Mouse (Mus musculus) heart, postnatal 0 days (tissue): Measurements from ENCODE around the gene 1700001O22Rik. TPM values are rescaled to one million over a fixed set of nuclear protein-coding genes. Genes with fewer than 3 reads are reported as not detected.

Source experiments
- ATAC-seq: fragments of 200-750 bp; cut with Nextera tagmentation; 2 replicates; pipeline ENCODE4 v1.8.0; 2017; ENCODE audit warnings: low read depth, moderate number of reproducible peaks, moderate library complexity; ENCODE audit not compliant: insufficient read depth
- DNase-seq: peaks from one replicate; pipeline ENCODE4 v3.0.0-alpha.2; 2016; ENCODE audit warnings: low spot score
- H3K27ac ChIP-seq: fragments of 300-500 bp; sonication (generic); 2 replicates; pipeline ENCODE4 v1.5.1; 2014; ENCODE audit warnings: low read depth, mild to moderate bottlenecking
- H3K27me3 ChIP-seq: fragments of 300-500 bp; sonication (generic); 2 replicates; pipeline ENCODE4 v1.6.1; 2014; ENCODE audit warnings: low read length, mixed read lengths; ENCODE audit not compliant: control insufficient read depth, insufficient read depth
- H3K36me3 ChIP-seq: fragments of 300-500 bp; sonication (generic); replicated peaks from 2 replicates; pipeline ENCODE4 v1.6.1; 2014; ENCODE audit warnings: low read length, mixed read lengths; ENCODE audit not compliant: control insufficient read depth, insufficient read depth
- H3K4me1 ChIP-seq: fragments of 300-500 bp; sonication (generic); 2 replicates; pipeline ENCODE4 v1.6.1; 2014; ENCODE audit warnings: antibody characterized with exemption; ENCODE audit not compliant: control insufficient read depth, insufficient read depth
- H3K4me2 ChIP-seq: fragments of 300-500 bp; sonication (generic); 2 replicates; pipeline ENCODE4 v1.6.1; 2014; ENCODE audit warnings: low read depth, mild to moderate bottlenecking, low read length, moderate library complexity
- H3K4me3 ChIP-seq: fragments of 300-500 bp; sonication (generic); 2 replicates; pipeline ENCODE4 v1.5.1; 2014; ENCODE audit warnings: low read depth, low read length
- H3K9ac ChIP-seq: fragments of 300-500 bp; sonication (generic); replicated peaks from 2 replicates; pipeline ENCODE4 v1.6.1; 2014; ENCODE audit warnings: low read depth, low read length, mixed read lengths
- H3K9me3 ChIP-seq: fragments of 300-500 bp; sonication (generic); replicated peaks from 2 replicates; pipeline ENCODE4 v1.6.1; 2016; ENCODE audit warnings: low read length; ENCODE audit not compliant: control insufficient read depth
- CTCF ChIP-seq: IDR thresholded peaks from 2 replicates; pipeline ENCODE4 v1.5.1; 2016; ENCODE audit warnings: antibody characterized with exemption, control low read depth, low read depth
- EP300 ChIP-seq: IDR thresholded peaks from 2 replicates; pipeline ENCODE4 v1.6.1; 2016; ENCODE audit warnings: antibody characterized with exemption, low read depth
- WGBS: fragments of 180-500 bp; shearing (Covaris S2); extraction: QIAGEN DNeasy Blood & Tissue Kit; methylation state at CpG from one replicate; pipeline ENCODE4 v1.1.7; 2014; 5-methylcytosine and 5-hydroxymethylcytosine counted together
- polyA plus RNA-seq: library from polyadenylated mRNA; unstranded; fragments of >200 nt; fragmentation: Nextera tagmentation; extraction: Ambion mirVana; gene quantifications from 2 replicates; pipeline ENCODE4 v1.2.1, GENCODE M21; 2015
- total RNA-seq: library from RNA; depleted of rRNA; stranded (reverse); fragments of >200 nt; gene quantifications from 2 replicates; pipeline ENCODE4 v1.2.3, GENCODE M21; 2014; ENCODE audit warnings: low replicate concordance; rRNA removed

1700001O22Rik gene
- total and polyA plus RNA-seq, 2 experiments from 2014 or later: 1.5 to 1.9 TPM

DNA sequence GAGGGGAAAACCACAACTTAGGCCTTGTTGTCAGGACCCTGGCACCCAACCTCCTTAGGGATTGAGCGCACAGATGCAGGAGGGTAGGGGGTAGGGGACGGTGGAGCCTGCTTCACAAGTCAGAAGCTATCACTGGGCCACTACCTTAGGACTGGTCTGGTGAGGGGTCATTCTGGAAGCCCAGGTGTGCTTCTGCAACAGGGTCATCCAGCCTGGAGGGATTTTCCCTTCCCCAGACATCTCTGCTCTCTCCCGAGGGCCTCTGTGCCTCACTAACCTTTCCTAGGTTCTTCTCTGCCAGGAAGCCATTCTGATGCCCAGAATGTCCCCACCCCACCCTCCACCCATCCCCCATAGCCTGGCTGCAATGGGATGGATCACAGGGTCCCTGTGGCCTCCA lies 48.6 kb downstream of the 1700001O22Rik start:
- ATAC-seq (no peak), DNase-seq (no peak)
- Histone ChIP-seq H3K4me3 (no peak overlapping the region), H3K4me2 (no peak overlapping the region), H3K36me3 (no peaks in the 10 kb centered on the region), H3K9me3 (0 out of 2 replicates have a peak, but pooled peaks cover 6% of the 10 kb centered on the region), H3K27me3 (no peaks in the 10 kb centered on the region), H3K27ac (no peak overlapping the region), H3K4me1 (peaks cover 26% of the 10 kb centered on the region), H3K9ac (no peak overlapping the region)
- 84% methylated on average over 3 of the region's 3 CpGs for WGBS
- TF ChIP-seq EP300: no peak
- TF ChIP-seq CTCF: no peak

DNA sequence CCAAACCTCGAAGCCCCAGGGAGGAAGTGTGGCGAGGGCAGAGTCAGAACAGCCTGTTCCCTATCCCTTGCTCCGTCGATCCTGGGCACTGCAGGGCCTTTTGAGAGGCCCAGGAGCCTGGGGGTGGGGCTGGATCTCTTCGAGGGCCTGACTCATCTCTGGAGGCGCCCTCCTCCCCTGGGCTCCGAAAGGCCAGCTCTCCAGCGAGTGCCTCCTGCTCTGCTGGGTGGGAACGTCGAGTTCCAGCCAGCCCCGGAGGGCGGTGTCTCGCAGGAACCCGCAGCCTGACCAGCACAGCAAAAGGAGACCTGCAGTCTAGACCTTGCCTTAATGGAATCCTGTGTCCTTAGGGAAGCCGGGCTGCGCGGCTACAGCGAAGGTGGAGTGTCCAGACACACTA lies 50.2 kb downstream of the 1700001O22Rik start:
- no peak overlapping the region for H3K9ac ChIP-seq

DNA sequence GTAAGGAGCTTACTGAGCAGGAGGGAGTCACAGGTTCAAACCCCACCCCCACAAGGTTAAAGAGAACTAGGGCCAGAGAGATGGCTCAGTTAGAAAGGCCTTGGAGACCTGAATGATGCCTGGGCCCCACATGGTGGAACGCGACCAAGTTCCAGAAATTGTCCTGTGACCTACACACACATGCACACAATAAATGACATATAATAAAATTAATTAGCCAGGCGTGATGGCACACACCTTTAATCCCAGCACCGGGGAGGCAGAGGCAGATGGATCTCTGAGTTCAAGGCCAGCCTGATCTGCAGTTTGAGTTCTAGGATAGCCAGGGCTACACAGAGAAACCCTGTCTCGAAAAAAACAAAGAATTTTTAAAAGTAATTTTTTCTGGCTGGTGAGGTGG lies 51.0 kb downstream of the 1700001O22Rik start:
- Histone ChIP-seq H3K4me2 (no peak overlapping the region), H3K27me3 (no peaks in the 10 kb centered on the region), H3K9ac (no peak overlapping the region), H3K4me3 (no peak overlapping the region), H3K36me3 (no peaks in the 10 kb centered on the region), H3K4me1 (peaks cover 11% of the 10 kb centered on the region; the same call in 1 of the 2 replicates), H3K27ac (no peak overlapping the region), H3K9me3 (0 out of 2 replicates have a peak, but pooled peaks cover 6% of the 10 kb centered on the region)
- TF ChIP-seq CTCF (no peak), EP300 (no peak)
- 99% methylated on average over 5 of the region's 5 CpGs for WGBS
- ATAC-seq: no peak
- DNase-seq: no peak

More for the DNA sequence above, 50.2 kb downstream of the 1700001O22Rik start:
- ATAC-seq (peak; percentile 73), DNase-seq (peak; percentile 33)
- peak overlapping the region; percentile 32 for H3K27ac ChIP-seq
- no peaks in the 10 kb centered on the region for H3K36me3 ChIP-seq
- 0 out of 2 replicates have a peak, but pooled peaks cover 6% of the 10 kb centered on the region for H3K9me3 ChIP-seq
- H3K4me1 ChIP-seq: peaks cover 18% of the 10 kb centered on the region; the same call in 1 of the 2 replicates
- no peaks in the 10 kb centered on the region for H3K27me3 ChIP-seq
- H3K4me2 ChIP-seq: no peak overlapping the region
- H3K4me3 ChIP-seq: no peak overlapping the region
- TF ChIP-seq EP300 (no peak), CTCF (no peak)
- 18% methylated on average over 18 of the region's 18 CpGs for WGBS

DNA sequence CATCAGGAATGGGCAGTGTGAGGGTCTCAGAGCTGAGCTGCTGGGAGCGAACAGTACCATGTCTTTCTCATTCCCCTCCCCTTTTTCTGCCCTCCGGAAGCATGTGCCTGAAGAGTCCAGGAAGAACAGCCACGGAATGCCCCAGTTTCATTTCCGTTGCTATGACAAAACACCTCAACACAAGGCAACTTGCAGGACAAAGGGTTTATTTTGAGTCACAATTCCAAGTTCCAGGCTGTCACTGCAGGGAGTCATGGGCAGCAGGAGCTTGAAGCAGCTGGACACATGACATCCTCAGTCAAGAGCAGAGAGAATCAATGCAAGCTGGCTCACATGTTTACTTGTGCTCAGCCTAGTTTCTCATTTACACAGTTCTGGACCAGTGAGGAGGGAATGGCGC lies 53.4 kb downstream of the 1700001O22Rik start:
- no peak overlapping the region for H3K4me2 ChIP-seq
- peaks cover 10% of the 10 kb centered on the region; the same call in 1 of the 2 replicates for H3K4me1 ChIP-seq
- ATAC-seq (peak; percentile 42), DNase-seq (peak; percentile 75)
- H3K4me3 ChIP-seq: no peak overlapping the region
- peak overlapping the region; percentile 53 for H3K27ac ChIP-seq
- TF ChIP-seq CTCF (no peak), EP300 (peak; percentile 65; the same call in 1 of the 2 replicates)
- no peak overlapping the region for H3K9ac ChIP-seq
- peaks cover 6% of the 10 kb centered on the region; the same call in 1 of the 2 replicates for H3K9me3 ChIP-seq
- H3K36me3 ChIP-seq: no peaks in the 10 kb centered on the region
- no peaks in the 10 kb centered on the region for H3K27me3 ChIP-seq
- WGBS: 51% methylated on average over 5 of the region's 5 CpGs

DNA sequence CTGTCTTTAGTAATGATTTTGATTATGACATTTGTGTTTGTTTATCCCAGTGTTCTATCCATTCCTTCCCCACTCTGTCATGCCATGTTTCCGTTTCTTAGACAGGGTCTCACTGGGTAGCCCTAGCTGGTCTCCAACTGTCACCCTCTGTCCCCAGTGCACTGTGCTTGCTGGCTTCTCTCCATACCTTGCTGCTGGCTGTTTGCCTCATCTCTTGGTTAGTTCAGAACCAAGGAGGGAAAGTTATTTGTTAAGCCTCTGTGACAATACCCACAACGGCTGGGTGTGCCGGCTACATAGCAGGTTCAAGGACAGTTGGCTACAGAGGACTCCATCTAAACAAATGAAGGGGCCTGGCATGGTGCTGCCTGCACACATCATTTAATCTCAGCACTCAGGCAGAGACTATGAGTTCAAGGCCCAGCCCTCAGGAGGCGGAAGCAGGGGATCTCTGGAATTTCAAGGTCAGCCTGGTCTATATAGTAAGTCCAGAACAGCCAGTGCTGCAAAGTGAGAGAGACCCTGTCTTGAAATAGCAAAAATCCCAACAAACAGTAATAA lies 55.8 kb downstream of the 1700001O22Rik start:
- H3K4me2 ChIP-seq: no peak overlapping the region
- H3K27me3 ChIP-seq: no peaks in the 10 kb centered on the region
- peaks cover 6% of the 10 kb centered on the region; the same call in 1 of the 2 replicates for H3K9me3 ChIP-seq
- no peak overlapping the region for H3K9ac ChIP-seq
- ATAC-seq (no peak), DNase-seq (no peak)
- no peaks in the 10 kb centered on the region for H3K36me3 ChIP-seq
- no peak overlapping the region for H3K4me3 ChIP-seq
- no peak overlapping the region for H3K27ac ChIP-seq
- TF ChIP-seq EP300 (no peak), CTCF (no peak)
- 77% methylated on average over 4 of the region's 4 CpGs for WGBS
- H3K4me1 ChIP-seq: peaks cover 24% of the 10 kb centered on the region

Other genes with a start within 250 kb of the 1700001O22Rik start
- gene Cstad, start 208.6 kb downstream of the 1700001O22Rik start, total RNA-seq: not detected in 2 replicates
- gene Cstad, start 208.6 kb downstream of the 1700001O22Rik start, polyA plus RNA-seq: 3.1 and 3.6 TPM in 2 replicates
- gene Ntmt1, start 4.2 kb upstream of the 1700001O22Rik start, total RNA-seq: 67.2 and 89.9 TPM in 2 replicates
- gene Ntmt1, start 4.2 kb upstream of the 1700001O22Rik start, polyA plus RNA-seq: 83.4 and 87.8 TPM in 2 replicates
- 16.2 and 20.0 TPM in 2 replicates for gene Asb6, start 26.7 kb upstream of the 1700001O22Rik start, total RNA-seq
- 12.4 and 13.0 TPM in 2 replicates for gene Asb6, start 26.7 kb upstream of the 1700001O22Rik start, polyA plus RNA-seq
- 8.0 and 24.0 TPM in 2 replicates for gene Prrx2, start 31.3 kb upstream of the 1700001O22Rik start, total RNA-seq
- 3.6 and 4.1 TPM in 2 replicates for gene Prrx2, start 31.3 kb upstream of the 1700001O22Rik start, polyA plus RNA-seq
- 1.1 and 1.5 TPM in 2 replicates for gene Ptges, start 126.2 kb upstream of the 1700001O22Rik start, total RNA-seq
- 1.2 and 1.4 TPM in 2 replicates for gene Ptges, start 126.2 kb upstream of the 1700001O22Rik start, polyA plus RNA-seq
- gene Tor1b, start 149.3 kb upstream of the 1700001O22Rik start, total RNA-seq: 39.8 and 45.4 TPM in 2 replicates
- gene Tor1b, start 149.3 kb upstream of the 1700001O22Rik start, polyA plus RNA-seq: 19.0 and 20.4 TPM in 2 replicates
- gene Tor1a, start 164.3 kb upstream of the 1700001O22Rik start, total RNA-seq: 27.1 and 43.9 TPM in 2 replicates
- gene Tor1a, start 164.3 kb upstream of the 1700001O22Rik start, polyA plus RNA-seq: 32.7 and 35.0 TPM in 2 replicates
- gene BC005624, start 178.5 kb upstream of the 1700001O22Rik start, total RNA-seq: 7.6 and 13.8 TPM in 2 replicates
- gene BC005624, start 178.5 kb upstream of the 1700001O22Rik start, polyA plus RNA-seq: 21.1 and 23.7 TPM in 2 replicates
- 78.4 and 81.7 TPM in 2 replicates for gene Usp20, start 178.6 kb upstream of the 1700001O22Rik start, total RNA-seq
- 27.6 and 31.2 TPM in 2 replicates for gene Usp20, start 178.6 kb upstream of the 1700001O22Rik start, polyA plus RNA-seq